Mouse (Mus musculus): ENCODE data around the gene 1700008O03Rik. TPM values are rescaled to one million over a fixed set of nuclear protein-coding genes. Genes with fewer than 3 reads are reported as not detected.

Gene 1700008O03Rik
- 0.71 TPM for polyA plus RNA-seq (2017; shearing (Covaris generic))

DNA sequence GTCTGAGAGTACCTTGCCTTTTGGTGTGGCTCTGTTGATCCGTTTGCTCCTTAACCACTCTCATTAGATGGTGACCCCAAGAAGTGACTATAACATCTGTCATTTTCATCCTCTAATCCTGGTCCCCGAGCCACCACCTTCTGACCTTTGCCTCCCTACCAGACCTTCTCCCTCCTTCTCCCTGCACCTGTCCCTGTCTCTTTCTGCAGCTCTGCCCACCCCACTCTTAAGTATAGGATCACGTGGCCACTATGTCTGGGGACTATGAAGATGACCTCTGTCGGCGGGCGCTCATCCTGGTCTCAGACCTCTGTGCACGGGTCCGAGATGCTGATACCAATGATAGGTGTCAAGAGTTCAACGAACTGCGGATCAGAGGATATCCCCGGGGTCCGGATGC, at the start of gene 1700008O03Rik:
Gene 1700008O03Rik, minus strand, starts transcription at position 101 of the 400 bp plus-strand sequence.

DNA sequence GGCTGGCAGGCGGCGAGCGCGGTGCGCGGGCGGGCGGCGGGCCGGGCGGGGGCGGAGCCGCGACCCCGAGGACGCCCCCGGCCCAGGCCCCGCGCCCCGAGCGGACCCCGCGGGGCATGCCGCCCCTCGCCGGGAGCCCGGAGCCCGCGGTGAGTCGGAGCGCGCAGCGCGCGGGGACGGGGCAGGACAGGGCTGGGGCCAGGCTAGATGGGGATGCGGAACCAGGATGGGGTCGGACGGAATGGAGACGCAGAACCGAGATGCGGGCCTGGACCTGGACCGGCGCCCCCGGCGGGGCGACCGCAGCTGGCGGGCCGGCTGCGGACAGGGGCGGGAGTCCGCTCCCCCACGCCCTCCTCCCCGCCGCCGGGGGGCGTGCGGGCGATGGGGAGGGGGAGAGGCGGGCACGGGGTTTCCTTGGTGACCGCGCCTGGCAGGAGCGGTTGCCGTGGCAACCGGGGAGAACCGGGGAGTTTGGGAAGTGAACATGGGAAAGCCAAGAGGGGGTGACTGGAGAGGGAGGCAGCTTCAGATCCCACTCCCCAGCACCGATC, 43.4 kb upstream of the 1700008O03Rik start, which contains the start of gene Lrrc4b:
Gene Lrrc4b, plus strand, starts transcription at position 51 of the 554 bp plus-strand sequence.

DNA sequence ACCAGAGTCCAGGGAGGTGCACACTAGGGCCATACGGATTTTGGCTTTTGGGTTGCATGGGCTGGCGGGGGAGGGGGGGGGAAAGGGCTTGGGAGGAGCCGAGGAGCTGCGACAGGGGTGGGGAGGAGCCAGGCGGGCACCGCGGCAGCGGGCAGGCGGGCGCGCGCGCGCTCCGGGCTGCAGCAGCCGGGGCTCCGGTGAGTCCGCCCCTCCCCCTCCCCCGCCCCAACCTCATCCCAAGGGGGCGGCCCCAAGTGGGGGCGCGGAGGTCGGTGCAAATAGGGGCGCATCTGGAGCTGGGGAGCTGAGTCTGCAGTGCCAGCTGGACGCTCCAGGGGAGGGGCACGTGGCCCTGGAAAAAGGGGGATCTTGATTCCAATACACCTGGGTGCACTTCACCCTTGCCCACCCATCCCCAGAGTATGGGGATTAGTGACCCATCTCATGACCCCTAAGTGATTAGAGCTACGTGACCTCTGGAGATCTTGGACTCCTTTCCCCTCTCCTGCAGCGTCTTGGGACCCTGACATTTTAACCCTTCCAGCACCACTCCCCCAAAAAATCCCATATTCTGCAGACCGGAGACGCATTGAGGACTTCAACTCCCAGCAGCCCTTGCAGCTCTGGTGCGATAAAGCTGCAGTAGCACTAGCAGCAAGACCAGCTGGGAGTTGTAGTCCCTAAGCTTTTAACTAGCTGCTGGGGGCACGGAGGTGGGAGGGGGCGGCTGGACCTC, 1.5 kb downstream of the 1700008O03Rik start, which contains the start of gene Syt3:
Gene Syt3, plus strand, starts transcription at position 123 of the 736 bp plus-strand sequence.

Other genes with a start within 250 kb of the 1700008O03Rik start
- not detected for gene Klk1b16, start 249.1 kb downstream of the 1700008O03Rik start, polyA plus RNA-seq (2017; shearing (Covaris generic))
- gene Klk1b24, start 197.6 kb downstream of the 1700008O03Rik start, polyA plus RNA-seq (2017; shearing (Covaris generic)), result not detected
- gene Klk1b3, start 187.6 kb downstream of the 1700008O03Rik start, polyA plus RNA-seq (2017; shearing (Covaris generic)), result not detected
- not detected for gene Klk1b4, start 178.4 kb downstream of the 1700008O03Rik start, polyA plus RNA-seq (2017; shearing (Covaris generic))
- gene Klk1b5, start 169.9 kb downstream of the 1700008O03Rik start, polyA plus RNA-seq (2017; shearing (Covaris generic)), result not detected
- not detected for gene Klk1, start 160.5 kb downstream of the 1700008O03Rik start, polyA plus RNA-seq (2017; shearing (Covaris generic))
- not detected for gene Gm36864, start 149.6 kb downstream of the 1700008O03Rik start, polyA plus RNA-seq (2017; shearing (Covaris generic))
- gene 1700028J19Rik, start 139.1 kb downstream of the 1700008O03Rik start, polyA plus RNA-seq (2017; shearing (Covaris generic)), result 2.1 TPM
- gene 2410002F23Rik, start 139.1 kb downstream of the 1700008O03Rik start, polyA plus RNA-seq (2017; shearing (Covaris generic)), result 189 TPM
- gene Acp4, start 128.4 kb downstream of the 1700008O03Rik start, polyA plus RNA-seq (2017; shearing (Covaris generic)), result 0.28 TPM
- gene Gm15517, start 124.4 kb downstream of the 1700008O03Rik start, polyA plus RNA-seq (2017; shearing (Covaris generic)), result not detected
- 0.31 TPM for gene Clec11a, start 78.9 kb downstream of the 1700008O03Rik start, polyA plus RNA-seq (2017; shearing (Covaris generic))
- gene Shank1, start 75.6 kb downstream of the 1700008O03Rik start, polyA plus RNA-seq (2017; shearing (Covaris generic)), result 0.16 TPM
- gene Syt3, start 1.7 kb downstream of the 1700008O03Rik start, polyA plus RNA-seq (2017; shearing (Covaris generic)), result 0.28 TPM
- not detected for gene Lrrc4b, start 43.2 kb upstream of the 1700008O03Rik start, polyA plus RNA-seq (2017; shearing (Covaris generic))
- gene Aspdh, start 79.6 kb upstream of the 1700008O03Rik start, polyA plus RNA-seq (2017; shearing (Covaris generic)), result 0.28 TPM
- gene Josd2, start 82.2 kb upstream of the 1700008O03Rik start, polyA plus RNA-seq (2017; shearing (Covaris generic)), result 111 TPM
- 188 TPM for gene Emc10, start 110.7 kb upstream of the 1700008O03Rik start, polyA plus RNA-seq (2017; shearing (Covaris generic))
- 3.4 TPM for gene Fam71e1, start 110.8 kb upstream of the 1700008O03Rik start, polyA plus RNA-seq (2017; shearing (Covaris generic))
- not detected for gene Mybpc2, start 138.8 kb upstream of the 1700008O03Rik start, polyA plus RNA-seq (2017; shearing (Covaris generic))
- 0.87 TPM for gene Spib, start 146.3 kb upstream of the 1700008O03Rik start, polyA plus RNA-seq (2017; shearing (Covaris generic))
- gene Pold1, start 163.0 kb upstream of the 1700008O03Rik start, polyA plus RNA-seq (2017; shearing (Covaris generic)), result 58.9 TPM
- gene Nr1h2, start 168.1 kb upstream of the 1700008O03Rik start, polyA plus RNA-seq (2017; shearing (Covaris generic)), result 143 TPM
- 1.3 TPM for gene Napsa, start 186.6 kb upstream of the 1700008O03Rik start, polyA plus RNA-seq (2017; shearing (Covaris generic))
- not detected for gene Kcnc3, start 204.8 kb upstream of the 1700008O03Rik start, polyA plus RNA-seq (2017; shearing (Covaris generic))

Measured in CD4-positive, CD25-positive, alpha-beta regulatory T cell (primary cell).